Mouse (Mus musculus) kidney, postnatal 0 days (tissue): ENCODE data around the gene Iqgap2. TPM values are rescaled to one million over a fixed set of nuclear protein-coding genes. Genes with fewer than 3 reads are reported as not detected.

Experiments used
- ATAC-seq: fragments of 200-750 bp; cut with Nextera tagmentation; replicated peaks from 2 replicates; pipeline ENCODE4 v1.8.0; 2017; ENCODE audit warnings: low read depth, moderate number of reproducible peaks, moderate TSS enrichment, moderate library complexity; ENCODE audit not compliant: low FRiP score
- DNase-seq: peaks from one replicate; pipeline ENCODE4 v3.0.0-alpha.2; 2016; ENCODE audit warnings: low spot score
- H3K27ac ChIP-seq: fragments of 300-500 bp; sonication (generic); 2 replicates; pipeline ENCODE4 v1.5.1; 2014; ENCODE audit warnings: mild to moderate bottlenecking
- H3K27me3 ChIP-seq: fragments of 300-500 bp; sonication (generic); 2 replicates; pipeline ENCODE4 v1.6.1; 2014; ENCODE audit warnings: low read length, mixed read lengths; ENCODE audit not compliant: insufficient read depth
- H3K36me3 ChIP-seq: fragments of 300-500 bp; sonication (generic); 2 replicates; pipeline ENCODE4 v1.6.1; 2014; ENCODE audit warnings: low read length, mixed read lengths; ENCODE audit not compliant: insufficient read depth
- H3K4me1 ChIP-seq: fragments of 300-500 bp; sonication (generic); replicated peaks from 2 replicates; pipeline ENCODE4 v1.6.1; 2014; ENCODE audit warnings: antibody characterized with exemption, low read length, mixed read lengths; ENCODE audit not compliant: insufficient read depth
- H3K4me2 ChIP-seq: fragments of 300-500 bp; sonication (generic); 2 replicates; pipeline ENCODE4 v1.6.1; 2014; ENCODE audit warnings: mild to moderate bottlenecking, low read length, moderate library complexity, mixed read lengths
- H3K4me3 ChIP-seq: fragments of 300-500 bp; sonication (generic); replicated peaks from 2 replicates; pipeline ENCODE4 v1.5.1; 2014; ENCODE audit warnings: low read depth, low read length
- H3K9ac ChIP-seq: fragments of 300-500 bp; sonication (generic); 2 replicates; pipeline ENCODE4 v1.6.1; 2014; ENCODE audit warnings: low read depth, low read length
- H3K9me3 ChIP-seq: fragments of 300-500 bp; sonication (generic); replicated peaks from 2 replicates; pipeline ENCODE4 v1.6.1; 2016; ENCODE audit warnings: low read length, inconsistent platforms, mixed read lengths
- CTCF ChIP-seq: IDR thresholded peaks from 2 replicates; pipeline ENCODE4 v1.5.1; 2016; ENCODE audit warnings: antibody characterized with exemption, low read depth, mild to moderate bottlenecking, moderate library complexity
- WGBS: fragments of 180-500 bp; shearing (Covaris S2); extraction: QIAGEN DNeasy Blood & Tissue Kit; methylation state at CpG from one replicate; pipeline ENCODE4 v1.1.7; 2014; 5-methylcytosine and 5-hydroxymethylcytosine counted together
- polyA plus RNA-seq: library from polyadenylated mRNA; unstranded; fragments of >200 nt; fragmentation: Nextera tagmentation; extraction: Ambion mirVana; gene quantifications from 2 replicates; pipeline ENCODE4 v1.2.1, GENCODE M21; 2015

The Iqgap2 gene
- polyA plus RNA-seq, 1 experiment from 2014 or later = 9.8 TPM

GRCm38 (mm10) chr13:95667260-95667659 is 224.5 kb downstream of the Iqgap2 start:
- Histone ChIP-seq H3K27ac (no peak overlapping the region), H3K9ac (no peak overlapping the region), H3K4me1 (no peaks in the 10 kb centered on the region), H3K27me3 (no peaks in the 10 kb centered on the region), H3K4me3 (no peak overlapping the region), H3K36me3 (no peaks in the 10 kb centered on the region), H3K9me3 (no peaks in the 10 kb centered on the region), H3K4me2 (no peak overlapping the region)
- peak; percentile 70 for TF ChIP-seq CTCF
- DNase-seq (peak; percentile 68), ATAC-seq (peak; percentile 46; the same call in 1 of the 2 replicates)
- WGBS = 13% methylated on average over 7 of the region's 7 CpGs

- H3K9ac ChIP-seq = no peak overlapping the region
- H3K27ac ChIP-seq = no peak overlapping the region
- DNase-seq (no peak), ATAC-seq (no peak)
- no peak overlapping the region for H3K4me2 ChIP-seq
- H3K4me3 ChIP-seq = no peak overlapping the region
- H3K4me1 ChIP-seq = no peaks in the 10 kb centered on the region
- no peaks in the 10 kb centered on the region for H3K36me3 ChIP-seq
- no peaks in the 10 kb centered on the region for H3K27me3 ChIP-seq
- WGBS = 85% methylated on average over 13 of the region's 13 CpGs
- no peaks in the 10 kb centered on the region for H3K9me3 ChIP-seq
- TF ChIP-seq CTCF = no peak
These were observed 225.9 kb downstream of the Iqgap2 start for GRCm38 (mm10) chr13:95665644-95666356.

- H3K27ac ChIP-seq = no peak overlapping the region
- H3K9ac ChIP-seq = no peak overlapping the region
- TF ChIP-seq CTCF = no peak
- no peak overlapping the region for H3K4me2 ChIP-seq
- WGBS = 98% methylated on average over 4 of the region's 4 CpGs
- DNase-seq (no peak), ATAC-seq (no peak)
- no peaks in the 10 kb centered on the region for H3K4me1 ChIP-seq
- no peaks in the 10 kb centered on the region for H3K27me3 ChIP-seq
- H3K9me3 ChIP-seq = no peaks in the 10 kb centered on the region
- H3K4me3 ChIP-seq = no peak overlapping the region
- no peaks in the 10 kb centered on the region for H3K36me3 ChIP-seq
These were observed 227.9 kb downstream of the Iqgap2 start for GRCm38 (mm10) chr13:95663834-95664233.

- Histone ChIP-seq H3K36me3 (no peaks in the 10 kb centered on the region), H3K9ac (no peak overlapping the region), H3K4me1 (peaks cover 4% of the 10 kb centered on the region; the same call in 1 of the 2 replicates), H3K27ac (peak overlapping the region; percentile 71), H3K4me2 (no peak overlapping the region), H3K4me3 (no peak overlapping the region), H3K9me3 (no peaks in the 10 kb centered on the region), H3K27me3 (no peaks in the 10 kb centered on the region)
- DNase-seq = peak; percentile 40
- TF ChIP-seq CTCF = no peak
- 66% methylated on average over 7 of the region's 7 CpGs for WGBS
- no peak for ATAC-seq
These were observed 232.3 kb downstream of the Iqgap2 start for GRCm38 (mm10) chr13:95659432-95659831.

GRCm38 (mm10) chr13:95657171-95657570 is 234.6 kb downstream of the Iqgap2 start:
- Histone ChIP-seq H3K27ac (peak overlapping the region; percentile 31; the same call in 1 of the 2 replicates), H3K36me3 (no peaks in the 10 kb centered on the region), H3K27me3 (no peaks in the 10 kb centered on the region), H3K9ac (no peak overlapping the region), H3K4me3 (no peak overlapping the region), H3K9me3 (no peaks in the 10 kb centered on the region), H3K4me2 (no peak overlapping the region), H3K4me1 (peaks cover 4% of the 10 kb centered on the region; the same call in 1 of the 2 replicates)
- ATAC-seq = no peak
- DNase-seq = peak; percentile 47
- TF ChIP-seq CTCF = no peak
- WGBS = 67% methylated on average over 9 of the region's 9 CpGs

- 15% methylated on average over 9 of the region's 9 CpGs for WGBS
- Histone ChIP-seq H3K4me3 (no peak overlapping the region), H3K9me3 (no peaks in the 10 kb centered on the region), H3K36me3 (no peaks in the 10 kb centered on the region), H3K4me1 (peaks cover 4% of the 10 kb centered on the region; the same call in 1 of the 2 replicates), H3K4me2 (0 out of 2 replicates have a peak overlapping the region, but pooled peaks have one; percentile 1), H3K9ac (no peak overlapping the region), H3K27ac (peak overlapping the region; percentile 65), H3K27me3 (no peaks in the 10 kb centered on the region)
- ATAC-seq = peak; percentile 85
- DNase-seq = peak; percentile 94
- no peak for TF ChIP-seq CTCF
These were observed 236.4 kb downstream of the Iqgap2 start for GRCm38 (mm10) chr13:95655284-95655683.
